Mouse (Mus musculus): ENCODE measurements around the gene Ezr.

DNA sequence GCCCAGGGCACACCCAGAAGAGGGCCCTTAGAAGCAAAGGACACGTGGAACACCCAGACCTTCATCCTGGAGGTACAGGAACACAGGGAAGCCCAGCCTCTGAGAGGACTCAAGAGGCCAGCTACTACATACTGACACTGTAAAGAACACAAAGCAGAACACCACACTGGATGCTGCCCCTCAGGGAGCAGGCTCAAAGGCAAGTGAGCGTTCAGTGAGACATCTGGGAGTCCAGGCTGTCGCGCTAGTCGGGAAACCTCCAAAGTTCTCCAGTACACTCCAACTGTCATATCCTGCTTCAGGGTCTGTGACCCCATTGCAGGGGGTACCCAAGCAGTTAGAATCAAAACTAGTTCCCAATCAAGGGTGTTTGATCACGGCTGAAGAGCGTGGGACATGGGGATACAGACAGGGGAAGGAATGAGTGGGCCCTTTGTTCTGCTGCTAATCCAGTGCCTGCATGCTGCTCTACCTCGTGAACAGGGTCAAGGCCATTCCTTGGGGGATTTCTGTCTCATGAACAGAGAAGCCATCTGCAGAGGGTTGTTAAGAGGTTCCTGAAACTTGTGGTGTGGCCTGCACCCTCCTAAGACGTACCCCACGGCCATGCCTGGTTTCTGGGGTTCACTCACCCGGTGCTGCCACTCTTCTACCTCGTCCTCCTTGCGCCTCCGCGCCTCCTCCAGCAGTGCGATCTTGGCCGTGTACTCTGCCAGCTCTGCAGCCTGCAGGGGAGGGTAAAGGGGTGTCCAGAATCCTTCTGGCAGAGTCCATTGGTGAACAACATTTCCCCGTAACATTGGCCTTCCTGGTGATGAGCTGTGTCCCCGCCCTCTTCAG is 42.0 kb downstream of the Ezr start:
- TF ChIP-seq CTCF (IDR thresholded peaks at IDR 0.05; ENCODE audit: low read depth) (no peak), EP300 (optimal IDR thresholded peaks at IDR 0.05) (no peak)

Measured in stomach, postnatal 0 days (tissue).